Mouse (Mus musculus) liver, adult 2 months (tissue): Measurements from ENCODE around the gene Srgap1. TPM values are rescaled to one million over a fixed set of nuclear protein-coding genes. Genes with fewer than 3 reads are reported as not detected.

Experiments used
- DNase-seq: peaks from one replicate; pipeline ENCODE4 v3.0.0-alpha.2; 2011; ENCODE audit warnings: low read depth, low spot score; ENCODE audit errors: extremely low read depth
- H3K27ac ChIP-seq: fragments of 200-500 bp; replicated peaks from 2 replicates; pipeline ENCODE4 v1.5.1; 2012; ENCODE audit warnings: low read depth, mild to moderate bottlenecking, control low read depth, inconsistent platforms, low read length; ENCODE audit not compliant: insufficient read depth
- H3K27me3 ChIP-seq: fragments of 200-500 bp; 2 replicates; pipeline ENCODE4 v1.6.1; 2012; ENCODE audit warnings: mild to moderate bottlenecking, moderate library complexity, low read length, inconsistent platforms; ENCODE audit not compliant: control insufficient read depth, insufficient read depth
- H3K36me3 ChIP-seq: fragments of 200-500 bp; 2 replicates; pipeline ENCODE4 v1.6.1; 2012; ENCODE audit warnings: low read length, inconsistent platforms; ENCODE audit not compliant: control insufficient read depth, insufficient read depth
- H3K4me1 ChIP-seq: fragments of 200-500 bp; 2 replicates; pipeline ENCODE4 v1.6.1; 2011; ENCODE audit warnings: low read length; ENCODE audit not compliant: control insufficient read depth, insufficient read depth
- H3K4me3 ChIP-seq: fragments of 200-500 bp; 2 replicates; pipeline ENCODE4 v1.5.1; 2011; ENCODE audit warnings: low read depth, mild to moderate bottlenecking, control low read depth, low read length, moderate library complexity; ENCODE audit not compliant: insufficient read depth
- H3K79me2 ChIP-seq: fragments of 200-500 bp; 2 replicates; pipeline ENCODE4 v1.6.1; 2012; ENCODE audit warnings: inconsistent platforms, mild to moderate bottlenecking, low read length, moderate library complexity; ENCODE audit not compliant: control insufficient read depth, insufficient read depth
- H3K9ac ChIP-seq: fragments of 200-500 bp; 2 replicates; pipeline ENCODE4 v1.6.1; 2012; ENCODE audit warnings: low read depth, mild to moderate bottlenecking, control low read depth, inconsistent platforms, low read length
- CTCF ChIP-seq: fragments of 200-500 bp; IDR thresholded peaks from 2 replicates; pipeline ENCODE4 v1.5.1; 2011; ENCODE audit warnings: low read depth, low read length, control low read depth
- POLR2A ChIP-seq: fragments of 200-500 bp; IDR thresholded peaks from 2 replicates; pipeline ENCODE4 v1.6.1; 2011; ENCODE audit warnings: low read length, control low read depth; ENCODE audit not compliant: insufficient read depth; ENCODE audit errors: extremely low read depth
- WGBS: fragments of 180-500 bp; shearing (Covaris S2); methylation state at CpG from one replicate; pipeline ENCODE4 v1.1.7; 2018; 5-methylcytosine and 5-hydroxymethylcytosine counted together
- polyA plus RNA-seq: library from polyadenylated mRNA; depleted of rRNA; stranded (reverse); fragments of >200 nt; gene quantifications from 2 replicates; pipeline ENCODE4 v1.2.3, GENCODE M21; 2012
- total RNA-seq: library from RNA; depleted of rRNA; stranded (reverse); fragments of >200 nt; gene quantifications from 2 replicates; pipeline ENCODE4 v1.2.3, GENCODE M21; 2014

The Srgap1 gene
- total and polyA plus RNA-seq, 2 experiments = 0.31 to 0.55 TPM

DNA sequence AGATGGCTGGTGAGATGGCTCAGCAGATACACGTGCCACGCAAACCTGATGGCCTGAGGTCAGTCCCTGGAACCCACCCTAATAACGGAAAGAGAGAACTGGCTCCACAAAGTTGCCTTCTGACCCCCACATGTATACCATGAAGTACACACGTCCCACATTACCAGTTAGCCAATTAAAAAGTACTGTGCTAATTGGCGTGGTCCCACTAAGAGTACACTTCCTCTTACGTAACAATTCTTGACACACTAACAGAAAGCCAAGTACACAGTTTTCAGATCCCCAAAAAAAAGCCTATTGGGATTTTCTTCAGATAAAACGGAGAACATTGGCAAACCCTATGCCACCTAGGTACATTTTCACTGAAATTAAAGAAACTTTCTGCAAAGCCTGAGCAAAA is 73.8 kb downstream of the Srgap1 start:
- TF ChIP-seq POLR2A (no peak), CTCF (no peak)
- Histone ChIP-seq H3K36me3 (no peaks in the 10 kb centered on the region), H3K27me3 (no peaks in the 10 kb centered on the region), H3K79me2 (no peaks in the 10 kb centered on the region), H3K4me3 (no peak overlapping the region), H3K27ac (no peak overlapping the region), H3K4me1 (no peaks in the 10 kb centered on the region; the same call in 1 of the 2 replicates), H3K9ac (no peak overlapping the region)
- DNase-seq = no peak
- 87% methylated on average over 7 of the region's 7 CpGs for WGBS

DNA sequence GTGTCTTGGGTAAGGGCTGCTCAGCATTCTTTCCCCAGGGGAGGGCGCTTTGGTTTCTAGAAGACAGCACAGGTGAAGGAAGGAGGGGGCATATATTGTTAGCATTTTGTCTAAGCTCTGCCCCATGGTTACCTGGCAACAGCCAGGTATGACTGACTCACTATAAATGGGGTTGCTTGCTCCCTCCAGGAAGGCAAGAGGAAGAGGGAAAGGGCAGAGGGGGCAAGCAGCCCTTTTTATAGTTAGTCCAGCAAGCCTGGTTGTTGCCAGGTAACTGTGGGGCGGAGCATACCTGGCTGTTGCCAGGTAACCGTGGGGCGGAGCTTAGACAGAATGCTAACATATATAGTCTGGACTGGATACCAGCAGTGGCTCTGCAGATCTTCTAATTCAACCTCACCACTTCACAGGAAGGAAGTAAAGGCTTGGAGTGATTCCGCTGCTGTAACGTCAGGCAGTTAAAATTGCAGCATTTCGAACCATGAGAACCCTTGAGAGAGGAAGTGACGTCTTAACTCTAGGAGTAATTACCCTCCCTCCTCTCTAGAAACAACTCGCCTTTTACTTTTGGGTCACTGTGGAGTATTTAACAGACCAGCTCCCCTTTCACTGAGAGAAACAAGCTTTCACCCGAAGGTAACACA is 74.7 kb downstream of the Srgap1 start:
- H3K4me3 ChIP-seq = no peak overlapping the region
- H3K9ac ChIP-seq = no peak overlapping the region
- H3K79me2 ChIP-seq = no peaks in the 10 kb centered on the region
- 87% methylated on average over 10 of the region's 10 CpGs for WGBS
- H3K27me3 ChIP-seq = no peaks in the 10 kb centered on the region
- H3K27ac ChIP-seq = peak overlapping the region; percentile 35; the same call in 1 of the 2 replicates
- H3K36me3 ChIP-seq = no peaks in the 10 kb centered on the region
- no peaks in the 10 kb centered on the region; the same call in 1 of the 2 replicates for H3K4me1 ChIP-seq
- no peak for DNase-seq
- TF ChIP-seq POLR2A (no peak), CTCF (no peak)

DNA sequence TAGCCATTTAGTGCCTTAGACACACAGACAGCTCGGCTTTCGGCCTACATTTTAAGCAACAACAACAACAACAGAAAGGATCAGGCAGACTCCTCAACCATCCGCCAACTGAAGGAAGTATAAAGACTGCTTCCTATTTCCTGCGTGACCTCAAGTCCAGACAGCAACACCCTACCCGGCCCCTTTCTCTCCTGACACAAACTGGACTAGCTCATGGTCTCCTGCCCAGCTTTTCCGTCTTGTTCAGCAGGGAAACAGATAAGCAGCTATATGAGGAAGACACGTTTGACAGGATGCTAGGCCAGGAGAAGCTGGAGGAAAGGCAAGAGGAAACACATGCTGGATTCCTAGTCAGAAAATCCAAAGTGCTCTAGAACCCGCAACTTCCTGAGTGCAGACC is 75.5 kb downstream of the Srgap1 start:
- Histone ChIP-seq H3K27ac (no peak overlapping the region; the same call in 1 of the 2 replicates), H3K9ac (no peak overlapping the region), H3K4me3 (no peak overlapping the region), H3K36me3 (no peaks in the 10 kb centered on the region), H3K27me3 (no peaks in the 10 kb centered on the region), H3K4me1 (no peaks in the 10 kb centered on the region; the same call in 1 of the 2 replicates), H3K79me2 (no peaks in the 10 kb centered on the region)
- no peak for TF ChIP-seq CTCF
- no peak for TF ChIP-seq POLR2A
- WGBS = 66% methylated on average over 8 of the region's 8 CpGs
- DNase-seq = peak; percentile 16

DNA sequence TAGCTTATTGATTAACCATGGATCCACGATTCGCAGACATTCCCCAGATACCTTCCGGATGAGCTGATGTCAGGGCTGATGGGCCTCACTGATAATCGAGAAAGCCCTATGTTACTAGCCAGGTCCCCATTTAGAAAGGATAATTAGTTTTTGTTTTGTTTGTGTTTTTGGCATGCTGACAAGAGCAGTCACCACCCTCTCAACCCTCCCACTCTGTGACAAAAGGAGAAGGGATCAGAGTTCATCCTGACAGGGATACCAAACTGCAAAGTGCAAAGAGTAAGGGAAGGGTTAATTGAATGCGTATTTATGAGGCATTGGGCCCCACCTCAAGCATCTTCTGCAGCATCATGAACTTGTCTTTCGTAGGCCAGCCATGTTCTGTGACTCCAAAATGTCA is 76.2 kb downstream of the Srgap1 start:
- Histone ChIP-seq H3K4me1 (no peaks in the 10 kb centered on the region; the same call in 1 of the 2 replicates), H3K9ac (no peak overlapping the region), H3K36me3 (no peaks in the 10 kb centered on the region), H3K27me3 (no peaks in the 10 kb centered on the region), H3K79me2 (no peaks in the 10 kb centered on the region), H3K4me3 (no peak overlapping the region), H3K27ac (no peak overlapping the region)
- TF ChIP-seq POLR2A (no peak), CTCF (no peak)
- no peak for DNase-seq
- WGBS = 42% methylated on average over 6 of the region's 6 CpGs

DNA sequence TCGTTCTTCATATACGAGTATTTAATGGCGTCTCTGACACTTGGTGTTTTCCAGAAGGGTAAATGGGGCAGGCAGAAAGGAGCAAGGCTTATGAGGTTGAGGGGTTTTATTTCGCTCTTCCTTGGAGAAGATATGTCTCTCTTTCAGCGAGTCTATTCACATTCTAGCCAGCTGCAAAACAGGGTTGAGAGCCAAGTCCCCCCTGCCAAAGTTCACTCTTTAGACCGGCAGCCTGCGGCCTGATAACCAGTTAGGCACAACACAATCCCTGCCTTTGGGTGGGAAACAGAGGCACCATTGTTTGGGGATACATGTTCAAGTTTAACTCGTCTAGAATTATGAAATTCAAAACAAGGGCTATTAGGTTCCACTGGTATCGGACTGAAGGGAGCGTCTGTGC is 83.0 kb downstream of the Srgap1 start:
- no peaks in the 10 kb centered on the region for H3K4me1 ChIP-seq
- 87% methylated on average over 10 of the region's 10 CpGs for WGBS

DNA sequence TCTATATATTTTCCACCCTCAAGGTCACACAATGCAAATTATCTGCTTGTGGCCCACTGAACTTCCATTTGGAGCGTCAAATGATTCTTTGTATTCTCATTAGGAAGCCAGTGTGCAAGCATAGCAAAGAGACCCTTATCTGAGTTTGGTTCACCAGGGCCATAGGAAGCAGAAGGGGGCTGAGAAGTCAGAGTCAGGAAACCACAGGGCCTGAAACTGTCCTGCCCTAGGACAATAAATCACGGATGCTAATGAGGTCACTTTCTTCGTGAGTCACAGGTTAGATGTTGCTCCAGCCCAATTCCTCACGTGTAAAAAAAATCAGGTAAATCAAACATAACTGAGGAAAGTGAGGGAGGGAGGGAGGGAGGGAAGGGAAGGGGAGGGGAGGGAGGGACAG is 85.1 kb downstream of the Srgap1 start:
- H3K27ac ChIP-seq = no peak overlapping the region
- TF ChIP-seq CTCF = no peak
- TF ChIP-seq POLR2A = no peak
- no peak overlapping the region for H3K9ac ChIP-seq
- H3K4me1 ChIP-seq = no peaks in the 10 kb centered on the region
- no peak overlapping the region for H3K4me3 ChIP-seq
- WGBS = 59% methylated on average over 4 of the region's 4 CpGs
- H3K79me2 ChIP-seq = no peaks in the 10 kb centered on the region
- no peaks in the 10 kb centered on the region for H3K36me3 ChIP-seq
- DNase-seq = no peak
- H3K27me3 ChIP-seq = no peaks in the 10 kb centered on the region

More for the DNA sequence above, 83.0 kb downstream of the Srgap1 start:
- TF ChIP-seq CTCF (no peak), POLR2A (no peak)
- H3K27ac ChIP-seq = no peak overlapping the region
- H3K9ac ChIP-seq = no peak overlapping the region
- no peaks in the 10 kb centered on the region for H3K79me2 ChIP-seq
- H3K36me3 ChIP-seq = no peaks in the 10 kb centered on the region
- H3K4me3 ChIP-seq = no peak overlapping the region
- no peak for DNase-seq
- H3K27me3 ChIP-seq = no peaks in the 10 kb centered on the region
